Mouse (Mus musculus): ENCODE results near the gene Fcer2a. TPM values are rescaled to one million over a fixed set of nuclear protein-coding genes. Genes with fewer than 3 reads are reported as not detected.

The Fcer2a gene
- polyA plus RNA-seq, 1 experiment from 2014 or later, result 0.15 TPM

DNA sequence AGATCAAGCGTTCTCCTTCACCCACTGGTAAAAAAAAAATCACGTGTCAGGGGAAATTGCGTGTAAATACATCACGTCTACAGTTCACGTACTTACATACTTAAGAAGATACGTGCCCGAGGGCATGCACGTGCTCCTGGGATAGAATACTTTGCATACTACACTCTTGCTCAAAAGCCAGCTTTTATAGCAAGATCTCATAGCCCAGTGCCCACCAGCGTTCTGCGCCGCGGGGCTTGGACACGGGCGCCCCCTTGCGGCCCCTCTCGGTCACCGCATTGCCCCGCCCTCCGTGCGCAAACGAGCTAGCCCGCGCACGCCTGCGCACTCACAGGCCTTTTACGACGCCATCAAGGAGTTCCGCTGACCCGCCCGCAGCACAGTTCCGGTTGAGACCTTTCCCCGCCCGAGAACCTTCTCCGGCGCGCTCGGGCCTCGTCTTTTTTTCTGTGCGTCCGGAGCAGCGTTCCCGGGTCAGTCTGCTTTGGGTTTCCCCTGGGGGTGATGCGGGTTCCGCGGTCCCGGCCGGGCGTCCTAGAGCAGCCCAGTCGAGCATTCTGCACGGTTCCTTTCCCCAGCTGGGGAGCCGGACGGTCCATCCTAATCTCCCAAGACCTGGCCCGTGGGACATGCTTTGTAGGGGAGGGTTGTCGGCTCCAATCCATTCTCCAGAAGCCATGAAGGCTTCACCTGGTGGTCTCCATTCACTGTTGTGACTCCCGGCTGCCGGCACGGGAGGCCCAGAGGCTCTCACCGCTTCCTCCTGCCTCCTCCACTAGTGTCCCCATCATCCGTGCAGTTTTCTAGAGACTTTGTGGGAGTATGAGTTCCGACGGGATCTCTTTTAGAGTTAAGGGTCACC is 17.6 kb downstream of the Fcer2a start, which contains the start of gene Trappc5:
Gene Trappc5, plus strand, starts transcription at position 169 of the 862 bp plus-strand sequence.
- Histone ChIP-seq H3K4me1 (peaks cover 3% of the 10 kb centered on the region; the same call in 1 of the 2 replicates), H3K36me3 (peaks cover 26% of the 10 kb centered on the region), H3K4me2 (replicated peaks) (peak within 1 kb of the TSS; percentile 77), H3K9me3 (no peaks in the 10 kb centered on the region), H3K4me3 (peak within 1 kb of the TSS; percentile 82), H3K27me3 (no peaks in the 10 kb centered on the region), H3K9ac (peak within 1 kb of the TSS; percentile 96), H3K27ac (peak within 1 kb of the TSS; percentile 86)
- ATAC-seq (ENCODE audit: insufficient number of reproducible peaks, insufficient read depth, low FRiP score, low TSS enrichment), result peak; percentile 71
- WGBS, result 1% methylated on average over 61 of the region's 61 CpGs

DNA sequence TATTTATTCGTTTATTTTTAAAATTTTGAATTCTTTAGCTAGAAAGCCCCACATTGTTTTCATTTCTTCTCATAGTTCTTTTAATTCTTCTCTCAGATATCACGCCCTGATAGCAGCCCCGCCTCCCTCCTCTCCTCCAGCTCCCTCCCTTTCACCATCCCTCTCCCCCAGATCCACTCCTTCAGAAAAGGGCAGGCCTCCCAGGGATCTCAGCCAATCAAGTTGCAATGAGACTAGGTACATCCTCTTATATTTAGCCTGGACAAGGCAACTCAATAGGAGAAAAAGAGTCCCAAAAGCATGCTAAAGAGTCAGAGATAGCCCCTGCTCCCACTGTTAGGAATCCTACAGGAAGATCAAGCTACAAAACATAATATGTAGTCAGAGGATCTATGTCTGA is 19.3 kb downstream of the Fcer2a start:
- H3K9ac ChIP-seq, result no peak overlapping the region
- H3K4me1 ChIP-seq, result peaks cover 3% of the 10 kb centered on the region; the same call in 1 of the 2 replicates
- no peak overlapping the region for H3K27ac ChIP-seq
- H3K36me3 ChIP-seq, result peaks cover 9% of the 10 kb centered on the region
- no peak overlapping the region for H3K4me3 ChIP-seq
- WGBS, result 52% methylated on average over 3 of the region's 3 CpGs
- no peaks in the 10 kb centered on the region for H3K9me3 ChIP-seq
- H3K4me2 ChIP-seq (replicated peaks), result no peak overlapping the region
- no peaks in the 10 kb centered on the region for H3K27me3 ChIP-seq
- no peak for ATAC-seq (ENCODE audit: insufficient number of reproducible peaks, insufficient read depth, low FRiP score, low TSS enrichment)

DNA sequence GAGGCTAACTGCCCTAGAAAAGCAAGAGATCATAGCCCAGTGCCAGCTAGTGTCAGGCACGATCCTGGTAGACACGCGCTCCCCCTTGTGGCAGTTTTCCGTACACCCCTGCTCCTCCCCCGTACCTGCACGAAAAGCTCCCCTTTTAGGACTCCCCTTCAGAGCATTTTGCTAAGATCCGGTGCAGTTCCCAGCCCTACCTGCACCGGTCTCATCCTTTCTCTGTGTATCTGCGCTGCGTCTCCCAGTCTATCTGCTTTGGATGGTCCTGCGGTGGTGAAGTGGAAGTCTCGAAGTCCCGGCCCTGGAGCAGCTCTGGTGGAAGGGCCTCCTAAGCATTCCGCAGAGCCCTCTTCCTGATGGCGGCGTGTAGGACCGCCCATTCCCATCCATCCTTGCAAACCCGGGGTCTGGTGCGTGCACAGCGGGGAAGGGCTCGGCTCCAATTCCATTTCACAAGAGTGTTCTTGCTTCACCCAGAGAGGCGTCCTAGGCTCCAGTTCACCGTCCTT is 21.9 kb downstream of the Fcer2a start, which contains the start of gene Fcor:
Gene Fcor, minus strand, starts transcription at position 383 of the 512 bp plus-strand sequence.
- WGBS, result under 1% methylated on average over 23 of the region's 23 CpGs
- peak; percentile 85 for ATAC-seq (ENCODE audit: insufficient number of reproducible peaks, insufficient read depth, low FRiP score, low TSS enrichment)
- Histone ChIP-seq H3K27me3 (no peaks in the 10 kb centered on the region), H3K9me3 (no peaks in the 10 kb centered on the region), H3K27ac (peak within 1 kb of the TSS; percentile 67), H3K9ac (peak within 1 kb of the TSS; percentile 51), H3K36me3 (no peaks in the 10 kb centered on the region), H3K4me3 (peak within 1 kb of the TSS; percentile 49), H3K4me1 (no peaks in the 10 kb centered on the region), H3K4me2 (replicated peaks) (peak within 1 kb of the TSS; percentile 53)

DNA sequence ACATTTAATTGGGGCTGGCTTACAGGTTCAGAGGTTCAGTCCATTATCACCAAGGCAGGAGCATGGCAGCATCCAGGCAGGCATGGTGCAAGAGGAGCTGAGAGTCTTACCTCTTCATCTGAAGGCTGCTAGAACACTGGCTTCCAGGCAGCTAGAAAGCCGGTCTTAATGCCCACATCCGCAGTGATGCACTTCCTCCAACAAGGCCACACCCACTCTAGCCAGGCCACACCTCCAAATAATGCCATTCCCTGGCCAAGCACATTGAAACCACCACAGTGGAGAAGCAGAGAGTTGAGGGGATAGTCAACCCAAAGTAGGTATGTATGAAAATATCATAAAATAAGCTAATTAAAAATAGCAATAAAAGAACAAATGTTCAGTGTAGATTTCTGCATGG is 23.6 kb downstream of the Fcer2a start:
- H3K9ac ChIP-seq, result no peak overlapping the region
- no peaks in the 10 kb centered on the region for H3K4me1 ChIP-seq
- H3K4me2 ChIP-seq (replicated peaks), result no peak overlapping the region
- H3K36me3 ChIP-seq, result no peaks in the 10 kb centered on the region
- H3K4me3 ChIP-seq, result no peak overlapping the region
- no peak overlapping the region for H3K27ac ChIP-seq
- H3K9me3 ChIP-seq, result no peaks in the 10 kb centered on the region
- WGBS, result 75% methylated on average over 2 of the region's 2 CpGs
- H3K27me3 ChIP-seq, result no peaks in the 10 kb centered on the region
- ATAC-seq (ENCODE audit: insufficient number of reproducible peaks, insufficient read depth, low FRiP score, low TSS enrichment), result no peak

DNA sequence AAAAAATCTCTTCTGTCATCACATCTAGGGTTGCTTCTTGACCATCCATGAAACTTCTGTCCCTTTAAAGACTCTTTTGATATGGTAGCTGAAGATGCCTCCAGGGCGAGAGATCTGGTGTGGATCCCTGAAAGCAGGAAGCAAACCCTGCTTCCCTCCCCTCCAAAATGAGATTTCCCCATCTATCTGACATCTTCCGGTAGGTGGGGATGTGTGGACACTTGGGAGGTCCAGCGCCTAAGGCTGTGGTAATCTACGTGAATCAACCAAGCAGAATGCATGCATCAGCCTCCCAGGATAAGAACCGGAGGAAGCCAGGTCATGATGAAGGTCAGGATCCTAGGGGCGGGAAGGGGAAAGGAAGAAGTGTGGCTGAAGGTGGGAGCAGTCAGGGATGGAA is 28.5 kb downstream of the Fcer2a start, which contains the start of gene Mcemp1:
Gene Mcemp1, plus strand, starts transcription at position 248 of the 400 bp plus-strand sequence.
- WGBS, result 63% methylated on average over 6 of the region's 6 CpGs
- Histone ChIP-seq H3K9me3 (no peaks in the 10 kb centered on the region), H3K9ac (no peak within 1 kb of the TSS), H3K4me1 (no peaks in the 10 kb centered on the region), H3K4me3 (no peak within 1 kb of the TSS), H3K27me3 (no peaks in the 10 kb centered on the region), H3K27ac (no peak within 1 kb of the TSS), H3K4me2 (replicated peaks) (no peak within 1 kb of the TSS), H3K36me3 (no peaks in the 10 kb centered on the region)
- no peak for ATAC-seq (ENCODE audit: insufficient number of reproducible peaks, insufficient read depth, low FRiP score, low TSS enrichment)

DNA sequence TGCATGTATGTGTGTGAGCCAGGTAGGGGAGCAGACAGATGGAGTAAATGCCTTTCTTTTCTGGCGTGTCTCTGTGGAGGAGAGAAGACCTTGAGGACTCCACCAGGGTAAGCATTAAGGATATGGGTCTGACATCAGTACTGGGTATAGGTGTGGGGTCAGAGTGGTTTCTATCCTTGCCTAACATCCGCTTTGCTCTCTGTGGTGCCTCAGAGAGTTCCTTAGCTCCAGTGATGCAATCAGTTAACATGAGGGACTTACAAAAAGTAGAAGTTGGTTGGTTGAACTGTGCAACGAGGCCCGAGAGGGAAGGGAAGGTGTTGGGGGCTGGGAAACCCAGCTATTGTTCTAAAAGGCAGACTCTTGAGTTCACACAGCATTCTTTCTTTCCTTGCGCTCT is 29.6 kb downstream of the Fcer2a start:
- Histone ChIP-seq H3K4me3 (no peak overlapping the region), H3K36me3 (no peaks in the 10 kb centered on the region), H3K27ac (no peak overlapping the region), H3K27me3 (no peaks in the 10 kb centered on the region), H3K9ac (no peak overlapping the region), H3K9me3 (no peaks in the 10 kb centered on the region), H3K4me1 (no peaks in the 10 kb centered on the region), H3K4me2 (replicated peaks) (no peak overlapping the region)
- no peak for ATAC-seq (ENCODE audit: insufficient number of reproducible peaks, insufficient read depth, low FRiP score, low TSS enrichment)
- WGBS, result 59% methylated on average over 5 of the region's 5 CpGs

DNA sequence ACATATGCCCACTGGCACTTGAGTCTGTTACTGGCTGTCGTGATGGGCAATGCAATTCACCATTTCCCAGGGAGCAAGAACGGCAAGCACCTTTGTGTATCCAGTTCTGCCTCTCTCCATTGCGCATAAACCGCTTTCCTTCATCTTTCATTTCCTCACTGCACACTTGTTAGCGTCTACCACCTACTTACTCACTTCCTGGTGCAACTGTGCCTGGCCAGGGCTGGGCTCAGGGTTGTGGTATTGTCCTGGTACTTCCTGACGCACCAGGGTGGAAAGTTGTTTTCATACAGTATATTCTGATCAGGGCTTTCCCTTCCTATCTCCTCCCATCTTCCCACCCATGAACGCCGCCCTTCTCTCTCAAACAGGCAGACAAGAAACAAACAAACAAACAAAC is 33.1 kb downstream of the Fcer2a start:
- ATAC-seq (ENCODE audit: insufficient number of reproducible peaks, insufficient read depth, low FRiP score, low TSS enrichment), result no peak
- Histone ChIP-seq H3K4me3 (no peak overlapping the region), H3K4me2 (replicated peaks) (no peak overlapping the region), H3K27ac (no peak overlapping the region), H3K9me3 (no peaks in the 10 kb centered on the region), H3K9ac (no peak overlapping the region), H3K27me3 (no peaks in the 10 kb centered on the region), H3K36me3 (no peaks in the 10 kb centered on the region), H3K4me1 (peaks cover 8% of the 10 kb centered on the region)
- 79% methylated on average over 8 of the region's 8 CpGs for WGBS

DNA sequence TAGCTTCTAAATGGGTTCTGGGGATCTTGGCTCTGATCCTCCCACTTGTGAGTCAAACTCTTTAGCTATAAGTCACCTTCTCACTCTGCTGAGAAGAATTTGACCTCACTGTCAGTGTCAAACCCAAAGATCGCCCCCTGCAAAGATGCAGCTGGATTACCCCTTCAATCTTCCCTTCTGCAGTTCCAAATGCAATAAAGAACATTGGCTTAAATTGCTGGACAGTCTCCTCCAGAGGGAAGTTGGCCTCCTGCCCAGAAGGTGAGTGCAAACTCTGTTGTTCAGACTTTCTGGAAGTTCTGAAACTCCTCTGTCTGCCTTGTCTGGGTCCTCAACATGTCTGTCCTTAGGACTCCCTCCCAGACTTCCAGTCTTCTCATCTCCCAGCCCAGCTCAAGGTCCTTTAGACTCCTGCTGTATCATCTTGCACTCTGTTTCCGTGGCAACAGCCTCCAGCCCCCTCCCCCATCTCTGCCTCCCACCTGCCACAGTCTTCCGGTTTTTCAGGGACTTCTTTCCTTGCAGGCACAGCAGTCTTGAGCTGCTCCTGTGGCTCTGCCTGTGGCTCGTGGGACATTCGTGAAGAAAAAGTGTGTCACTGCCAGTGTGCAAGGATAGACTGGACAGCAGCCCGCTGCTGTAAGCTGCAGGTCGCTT is 37.1 kb downstream of the Fcer2a start:
- peak; percentile 38; the same call in 1 of the 2 replicates for ATAC-seq (ENCODE audit: insufficient number of reproducible peaks, insufficient read depth, low FRiP score, low TSS enrichment)
- 24% methylated on average over 7 of the region's 7 CpGs for WGBS
- H3K9ac ChIP-seq, result 0 out of 2 replicates have a peak overlapping the region, but pooled peaks have one; percentile 19
- H3K27me3 ChIP-seq, result no peaks in the 10 kb centered on the region
- no peaks in the 10 kb centered on the region for H3K9me3 ChIP-seq
- peak overlapping the region; percentile 17; the same call in 1 of the 2 replicates for H3K4me2 ChIP-seq (replicated peaks)
- no peak overlapping the region for H3K27ac ChIP-seq
- H3K36me3 ChIP-seq, result no peaks in the 10 kb centered on the region
- H3K4me1 ChIP-seq, result peaks cover 8% of the 10 kb centered on the region
- H3K4me3 ChIP-seq, result no peak overlapping the region

DNA sequence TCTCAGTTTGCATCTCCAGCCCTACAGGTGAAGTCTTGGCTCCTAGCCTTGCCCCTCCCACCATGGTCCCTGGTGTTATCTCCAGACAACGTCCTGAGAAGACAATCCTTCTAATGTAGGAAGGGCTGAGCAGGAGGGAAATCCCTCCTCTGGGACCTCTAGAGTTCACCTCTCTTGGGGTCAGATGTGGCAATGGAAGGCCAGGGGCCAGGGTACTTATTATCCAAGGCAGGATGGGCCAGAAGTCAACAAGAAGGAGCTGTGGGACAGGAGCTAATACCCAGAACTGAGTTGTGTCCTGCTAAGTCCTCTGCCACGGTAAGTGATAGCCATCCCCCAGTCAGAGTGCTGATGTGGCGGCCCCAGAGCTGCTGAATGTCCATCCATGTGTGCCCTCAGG is 38.4 kb downstream of the Fcer2a start, which contains the start of gene Retn:
Gene Retn, plus strand, starts transcription at position 245 of the 400 bp plus-strand sequence.
- Histone ChIP-seq H3K9me3 (no peaks in the 10 kb centered on the region), H3K36me3 (no peaks in the 10 kb centered on the region), H3K4me3 (no peak within 1 kb of the TSS), H3K4me1 (peaks cover 8% of the 10 kb centered on the region), H3K4me2 (replicated peaks) (no peak within 1 kb of the TSS), H3K27ac (no peak within 1 kb of the TSS), H3K9ac (no peak within 1 kb of the TSS), H3K27me3 (no peaks in the 10 kb centered on the region)
- ATAC-seq (ENCODE audit: insufficient number of reproducible peaks, insufficient read depth, low FRiP score, low TSS enrichment), result no peak
- WGBS, result 71% methylated on average over 3 of the region's 3 CpGs

DNA sequence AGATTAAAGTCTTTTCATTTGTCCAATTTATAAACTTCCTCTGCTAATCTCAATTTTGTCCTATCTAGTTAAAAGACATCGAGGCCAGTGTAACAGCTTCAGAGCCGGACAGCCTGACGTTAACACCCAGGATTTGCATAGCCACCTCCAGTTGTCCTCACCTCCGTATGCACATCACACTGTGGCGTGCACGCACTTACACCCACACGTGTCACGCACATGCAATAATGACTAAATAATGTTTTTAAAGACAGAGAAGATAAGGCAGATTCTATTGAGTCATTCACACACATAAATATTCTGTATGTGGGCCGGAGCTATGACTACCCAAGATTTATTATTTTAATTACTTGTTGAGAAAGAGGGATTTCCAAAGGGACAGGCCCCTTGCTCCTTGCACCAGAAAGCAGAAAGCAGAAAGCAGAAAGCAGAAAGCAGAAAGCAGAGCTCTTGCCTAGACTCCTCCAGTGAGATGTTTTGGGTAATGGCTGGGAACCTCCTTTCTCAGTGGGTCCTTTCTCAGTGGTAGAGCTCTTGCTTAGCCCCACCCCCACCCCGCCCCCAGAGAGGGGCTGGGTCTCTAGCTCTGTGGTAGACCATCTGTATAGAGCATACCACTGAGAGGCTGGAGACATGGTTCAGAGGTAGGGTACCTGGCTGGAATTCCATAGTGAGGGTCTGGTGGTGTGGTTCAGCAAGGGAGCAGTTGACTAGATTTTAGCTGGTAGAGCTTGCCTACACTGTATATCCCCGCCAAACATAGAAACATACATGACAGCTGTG is 39.1 kb downstream of the Fcer2a start:
- Histone ChIP-seq H3K27ac (no peak overlapping the region), H3K27me3 (no peaks in the 10 kb centered on the region), H3K9me3 (no peaks in the 10 kb centered on the region), H3K36me3 (no peaks in the 10 kb centered on the region), H3K4me1 (peaks cover 8% of the 10 kb centered on the region), H3K4me2 (replicated peaks) (no peak overlapping the region), H3K4me3 (no peak overlapping the region), H3K9ac (no peak overlapping the region)
- ATAC-seq (ENCODE audit: insufficient number of reproducible peaks, insufficient read depth, low FRiP score, low TSS enrichment), result no peak
- WGBS, result 76% methylated on average over 11 of the region's 11 CpGs

DNA sequence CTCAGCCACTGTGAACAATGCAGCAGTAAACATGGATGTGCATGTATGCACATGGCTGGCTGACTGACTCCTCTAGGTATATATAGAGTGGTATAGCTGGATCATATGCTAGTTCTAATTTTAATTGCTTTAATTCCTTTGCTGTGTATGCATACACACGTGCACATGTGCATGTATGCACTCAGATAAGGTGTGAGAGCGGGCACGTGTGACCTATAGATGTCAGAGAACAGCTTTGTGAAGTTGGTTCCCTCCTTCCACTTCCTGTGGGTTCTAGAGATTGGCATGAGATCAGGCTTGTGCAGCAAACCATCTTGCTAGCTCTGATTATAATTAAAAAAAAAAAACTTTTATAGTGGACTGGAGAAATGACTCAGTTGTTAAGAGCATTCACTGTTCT is 41.1 kb downstream of the Fcer2a start:
- Histone ChIP-seq H3K27me3 (no peaks in the 10 kb centered on the region), H3K36me3 (no peaks in the 10 kb centered on the region), H3K4me2 (replicated peaks) (no peak overlapping the region), H3K4me3 (no peak overlapping the region), H3K9ac (no peak overlapping the region), H3K9me3 (no peaks in the 10 kb centered on the region), H3K4me1 (peaks cover 8% of the 10 kb centered on the region), H3K27ac (no peak overlapping the region)
- ATAC-seq (ENCODE audit: insufficient number of reproducible peaks, insufficient read depth, low FRiP score, low TSS enrichment), result no peak
- 70% methylated on average over 3 of the region's 3 CpGs for WGBS

Measured in embryonic facial prominence, embryonic 12.5 days (tissue).